Mouse (Mus musculus) fibroblast of lung, adult 2 months (primary cell): Measurements from ENCODE around the gene Rtkn.
"Not testable (repeated sequence)": the region's sequence is repeated elsewhere in the genome, so short reads cannot be mapped to it uniquely, and the experiment has no call there.

Source experiments
- DNase-seq: peaks from one replicate; pipeline ENCODE4 v3.0.0-alpha.2; 2011; ENCODE audit warnings: low read depth

Rtkn gene

GRCm38 (mm10) chr6:83138056-83138455, 2.8 kb downstream of the Rtkn start:
- no peak for DNase-seq

GRCm38 (mm10) chr6:83140044-83140443, 4.8 kb downstream of the Rtkn start:
- no peak for DNase-seq

- DNase-seq = no peak
Measured at GRCm38 (mm10) chr6:83141636-83142035, 6.4 kb downstream of the Rtkn start.

GRCm38 (mm10) chr6:83142211-83142731, 7.0 kb downstream of the Rtkn start:
- no peak for DNase-seq

- no peak for DNase-seq
Measured at GRCm38 (mm10) chr6:83142886-83143285, 7.6 kb downstream of the Rtkn start.

- no peak for DNase-seq
Measured at GRCm38 (mm10) chr6:83145209-83145608, 9.9 kb downstream of the Rtkn start.

- DNase-seq = no peak
Measured at GRCm38 (mm10) chr6:83145805-83146204, 10.5 kb downstream of the Rtkn start.

GRCm38 (mm10) chr6:83147280-83147679, 12.0 kb downstream of the Rtkn start:
- DNase-seq = no peak

GRCm38 (mm10) chr6:83151721-83152120, 16.5 kb downstream of the Rtkn start:
- DNase-seq = no peak

GRCm38 (mm10) chr6:83153038-83153437, 17.8 kb downstream of the Rtkn start:
- no peak for DNase-seq

GRCm38 (mm10) chr6:83153485-83153884, 18.2 kb downstream of the Rtkn start:
- DNase-seq = no peak

GRCm38 (mm10) chr6:83155552-83156238, 20.4 kb downstream of the Rtkn start:
- no peak for DNase-seq

- no peak for DNase-seq
Measured at GRCm38 (mm10) chr6:83156259-83156684, 21.0 kb downstream of the Rtkn start, which contains the start of the genes Wdr54 and 1700003E16Rik. TSS of gene Wdr54 (minus strand) at chr6:83156397. TSS of gene 1700003E16Rik (plus strand) at chr6:83156404.

- DNase-seq = not testable (repeated sequence)
Measured at GRCm38 (mm10) chr6:83159456-83159855, 24.2 kb downstream of the Rtkn start.

GRCm38 (mm10) chr6:83161442-83161841, 26.2 kb downstream of the Rtkn start:
- no peak for DNase-seq

- no peak for DNase-seq
Measured at GRCm38 (mm10) chr6:83161921-83162641, 26.8 kb downstream of the Rtkn start.

GRCm38 (mm10) chr6:83162701-83163100, 27.4 kb downstream of the Rtkn start:
- DNase-seq = peak; percentile 27

- DNase-seq = no peak
Measured at GRCm38 (mm10) chr6:83165026-83165606, 29.9 kb downstream of the Rtkn start.

GRCm38 (mm10) chr6:83165607-83166242, 30.5 kb downstream of the Rtkn start, which contains the start of gene Dctn1:
TSS of gene Dctn1 (plus strand) at chr6:83165920.
- DNase-seq = peak; percentile 81

GRCm38 (mm10) chr6:83166243-83166630, 31.0 kb downstream of the Rtkn start:
- DNase-seq = no peak

- DNase-seq = peak; percentile 22
Measured at GRCm38 (mm10) chr6:83169872-83170271, 34.6 kb downstream of the Rtkn start.

- DNase-seq = no peak
Measured at GRCm38 (mm10) chr6:83171063-83171462, 35.8 kb downstream of the Rtkn start.
